ENCODE assay signal across 8 mouse cellular contexts in genomic region chr14:79451681-79452590, GRCm38 (mm10). TPM values are rescaled to one million over a fixed set of nuclear protein-coding genes. Genes with fewer than 3 reads are reported as not detected.
DNase-seq lines count a peak whose midpoint lies in the region; ATAC-seq and TF ChIP-seq lines count a peak whose summit lies in the region.
"Not testable (repeated sequence)": the region's sequence is repeated elsewhere in the genome, so short reads cannot be mapped to it uniquely, and the experiment has no call there.

Kbtbd6 (plus strand) TSS chr14:79451835.

- peak within 1 kb of the TSS; percentile 57 for H3K4me3 ChIP-seq in embryonic facial prominence, embryonic 12.5 days
- peak within 1 kb of the TSS; percentile 43 for H3K4me3 ChIP-seq in intestine, postnatal 0 days (ENCODE audit: low read depth, low read length)
- peak within 1 kb of the TSS; percentile 63 for H3K4me3 ChIP-seq in midbrain, embryonic 10.5 days

- H3K9ac ChIP-seq in embryonic facial prominence, embryonic 12.5 days, result peak within 1 kb of the TSS; percentile 52
- H3K9ac ChIP-seq in intestine, postnatal 0 days (ENCODE audit: low read depth, low read length), result not testable (repeated sequence)

- DNase-seq in adrenal gland, postnatal 36 days, result peak; percentile 82 to 84
- peak; percentile 73 to 75 for DNase-seq in left cerebral cortex, postnatal 36 days (ENCODE audit: low spot score in 2 of 2)
- DNase-seq in midbrain, embryonic 10.5 days (ENCODE audit: low spot score), result peak; percentile 87
- DNase-seq in right cerebral cortex, postnatal 36 days (ENCODE audit: low spot score in 2 of 2), result peak; percentile 57 to 74
- DNase-seq in urinary bladder, postnatal 4 days (ENCODE audit: low spot score in 2 of 2), result peak; percentile 66 to 71

- 17% methylated on average over 44 of the region's 89 CpGs for WGBS in embryonic facial prominence, embryonic 12.5 days
- WGBS in intestine, postnatal 0 days, result 17% methylated on average over 41 of the region's 89 CpGs
- 16% methylated on average over 40 of the region's 89 CpGs for WGBS in midbrain, embryonic 10.5 days

- not testable (repeated sequence) for H3K4me1 ChIP-seq in embryonic facial prominence, embryonic 12.5 days; intestine, postnatal 0 days (replicated peaks; ENCODE audit: control insufficient read depth, insufficient read depth, low read length); midbrain, embryonic 10.5 days

- peak within 1 kb of the TSS; percentile 73; the same call in 1 of the 2 replicates for H3K27ac ChIP-seq in embryonic facial prominence, embryonic 12.5 days
- not testable (repeated sequence) for H3K27ac ChIP-seq in intestine, postnatal 0 days (ENCODE audit: low read depth, low read length)
- peak within 1 kb of the TSS; percentile 88 for H3K27ac ChIP-seq in midbrain, embryonic 10.5 days (replicated peaks)

- peak; percentile 76; the same call in 1 of the 2 replicates for ATAC-seq in embryonic facial prominence, embryonic 12.5 days (ENCODE audit: insufficient number of reproducible peaks, insufficient read depth, low FRiP score, low TSS enrichment)
- peak; percentile 95 for ATAC-seq in granulocyte monocyte progenitor cell, adult 5-6 weeks (replicated peaks; ENCODE audit: poor library complexity, severe bottlenecking)
- peak; percentile 67 for ATAC-seq in intestine, postnatal 0 days

- intact Hi-C loops in left cerebral cortex, postnatal 36 days (cut with DNase I), result loop anchor here (1.0 kb wide), 1 partner anchor 26 kb away; the partner anchor contains the start of gene Kbtbd7

- not testable (repeated sequence) for H3K36me3 ChIP-seq in embryonic facial prominence, embryonic 12.5 days; intestine, postnatal 0 days (ENCODE audit: control insufficient read depth, insufficient read depth); midbrain, embryonic 10.5 days

- TF ChIP-seq CTCF in intestine, postnatal 0 days (IDR thresholded peaks at IDR 0.05; ENCODE audit: low read depth), result peak; percentile 25

- peak within 1 kb of the TSS; percentile 59 for H3K4me2 ChIP-seq in embryonic facial prominence, embryonic 12.5 days (replicated peaks)
- peak within 1 kb of the TSS; percentile 74 for H3K4me2 ChIP-seq in intestine, postnatal 0 days (replicated peaks; ENCODE audit: low read depth)

- H3K27me3 ChIP-seq in embryonic facial prominence, embryonic 12.5 days; intestine, postnatal 0 days (replicated peaks; ENCODE audit: control insufficient read depth, insufficient read depth, low read length); midbrain, embryonic 10.5 days (ENCODE audit: low read depth, poor library complexity, severe bottlenecking): not testable (repeated sequence)

- not testable (repeated sequence) for H3K9me3 ChIP-seq in embryonic facial prominence, embryonic 12.5 days; intestine, postnatal 0 days (ENCODE audit: control insufficient read depth); midbrain, embryonic 10.5 days (replicated peaks)

RNA-seq across cellular contexts. Expression of gene Kbtbd6, which starts in this region (rescaled TPM):
- under 1 TPM; 0.13 TPM for total RNA-seq in adrenal gland, postnatal 36 days (2021)
- 3.8 and 4.0 TPM in 2 replicates for polyA plus RNA-seq in embryonic facial prominence, embryonic 12.5 days (2016; fragmentation: Nextera tagmentation; extraction: Ambion mirVana)
- 0.77 and 1.3 TPM in 2 replicates for total RNA-seq in granulocyte monocyte progenitor cell, adult 5-6 weeks (2014; fragmentation: Nextera tagmentation)
- 6.2 and 7.2 TPM in 2 replicates for total RNA-seq in granulocyte monocyte progenitor cell, adult 5-6 weeks (2017)
- 0.92 and 0.98 TPM in 2 replicates for polyA plus RNA-seq in intestine, postnatal 0 days (2015; fragmentation: Nextera tagmentation; extraction: Ambion mirVana)
- total RNA-seq in left cerebral cortex, postnatal 36 days (2021), result 1 to 10 TPM; 1.0 to 1.4 TPM
- 5.8 and 5.9 TPM in 2 replicates for polyA plus RNA-seq in midbrain, embryonic 10.5 days (2016; fragmentation: Nextera tagmentation; extraction: Ambion mirVana)

Comparison
In these comparisons a context has a peak if more than half of its experiments do, and no peak if none do; other contexts are left out.
1. Peak in DNase-seq in adrenal gland, postnatal 36 days; RNA of the gene not detected or under 1 TPM.
2. Peak in ATAC-seq, H3K4me3 ChIP-seq and H3K4me2 ChIP-seq in intestine, postnatal 0 days; RNA of the gene not detected or under 1 TPM.